Mouse (Mus musculus) heart, adult 8-10 months (tissue): ENCODE measurements around the gene Nlk. TPM values are rescaled to one million over a fixed set of nuclear protein-coding genes. Genes with fewer than 3 reads are reported as not detected.
"Not testable (repeated sequence)": the region's sequence is repeated elsewhere in the genome, so short reads cannot be mapped to it uniquely, and the experiment has no call there.

Source experiments
- DNase-seq: peaks from one replicate; pipeline ENCODE4 v3.0.0; 2022; ENCODE audit warnings: low spot score
- total RNA-seq, 4 experiments: library from RNA; stranded (reverse); gene quantifications; 2 replicates each; pipeline ENCODE4 v1.2.4; 2022

Gene Nlk
- total RNA-seq, 4 experiments from 2014 or later = 11.7 to 15.2 (median 12.4) TPM

GRCm38 (mm10) chr11:78596750-78597149 is 100.4 kb downstream of the Nlk start:
- DNase-seq = no peak

- DNase-seq = no peak
These were observed 101.4 kb downstream of the Nlk start for GRCm38 (mm10) chr11:78595773-78596172.

DNA sequence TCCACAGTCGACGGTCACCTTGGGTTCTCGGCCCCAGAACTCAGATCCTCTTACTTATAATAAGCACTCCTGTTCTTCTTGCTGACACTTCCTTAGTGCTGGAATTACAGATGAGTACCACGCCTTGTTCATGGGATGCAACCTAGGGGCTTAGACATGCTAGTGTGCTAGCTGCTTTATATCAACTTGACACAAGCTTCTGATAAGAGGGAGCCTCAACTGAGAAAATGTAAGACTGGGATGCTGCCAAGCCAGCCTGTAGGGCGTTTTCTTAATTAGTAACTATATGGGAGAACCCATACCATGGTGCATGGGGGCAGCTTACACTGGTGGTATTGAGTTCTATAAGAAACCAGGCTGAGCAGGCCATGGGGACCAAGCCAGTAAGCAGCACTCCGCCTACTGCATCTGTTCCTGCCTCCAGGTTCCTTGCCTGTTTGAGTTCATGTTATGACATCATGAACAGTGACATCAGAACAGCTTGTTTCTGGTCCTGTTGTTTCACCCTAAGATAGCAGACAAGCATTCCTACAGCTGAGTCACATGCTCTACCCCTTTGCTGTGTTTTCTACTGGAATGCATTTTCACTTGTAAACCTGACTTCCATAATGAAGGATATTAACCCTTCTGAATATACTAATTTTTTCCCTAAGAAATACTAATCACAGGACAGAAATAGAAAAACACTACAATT is 102.8 kb downstream of the Nlk start:
- no peak for DNase-seq

DNA sequence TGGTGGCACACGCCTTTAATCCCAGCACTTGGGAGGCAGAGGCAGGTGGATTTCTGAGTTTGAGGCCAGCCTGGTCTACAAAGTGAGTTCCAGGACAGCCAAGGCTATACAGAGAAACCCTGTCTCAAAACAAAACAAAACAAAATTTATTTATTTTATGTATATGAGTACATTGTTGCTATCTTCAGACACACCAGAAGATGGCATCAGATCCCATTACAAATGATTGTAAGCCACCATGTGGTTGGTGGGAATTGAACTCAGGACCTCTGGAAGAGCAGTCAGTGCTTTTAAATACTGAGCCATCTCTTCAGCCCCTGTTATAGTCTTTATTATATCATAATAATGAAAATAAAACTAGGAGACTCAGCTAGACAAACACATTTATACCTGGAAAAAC is 109.5 kb downstream of the Nlk start:
- DNase-seq = not testable (repeated sequence)

DNA sequence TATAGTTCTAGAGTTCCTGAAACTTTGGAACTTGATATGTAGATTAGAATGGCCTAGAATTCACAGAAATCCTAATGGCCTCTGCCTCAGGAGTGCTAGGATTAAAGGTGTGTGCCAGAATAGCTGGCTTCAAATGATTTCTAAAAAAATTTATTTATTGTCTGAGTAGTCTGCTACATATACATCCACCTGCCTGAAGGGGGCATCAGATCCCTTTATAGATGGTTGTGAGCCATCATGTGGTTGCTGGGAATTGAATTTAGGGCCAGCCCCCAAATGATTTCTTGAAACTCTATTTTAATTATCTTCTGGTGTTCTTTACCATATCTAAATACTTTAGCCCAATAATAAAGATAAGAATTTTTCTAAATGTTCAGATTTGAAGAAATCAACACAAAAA is 111.1 kb downstream of the Nlk start:
- DNase-seq = no peak

GRCm38 (mm10) chr11:78582848-78583247 is 114.3 kb downstream of the Nlk start:
- no peak for DNase-seq

DNA sequence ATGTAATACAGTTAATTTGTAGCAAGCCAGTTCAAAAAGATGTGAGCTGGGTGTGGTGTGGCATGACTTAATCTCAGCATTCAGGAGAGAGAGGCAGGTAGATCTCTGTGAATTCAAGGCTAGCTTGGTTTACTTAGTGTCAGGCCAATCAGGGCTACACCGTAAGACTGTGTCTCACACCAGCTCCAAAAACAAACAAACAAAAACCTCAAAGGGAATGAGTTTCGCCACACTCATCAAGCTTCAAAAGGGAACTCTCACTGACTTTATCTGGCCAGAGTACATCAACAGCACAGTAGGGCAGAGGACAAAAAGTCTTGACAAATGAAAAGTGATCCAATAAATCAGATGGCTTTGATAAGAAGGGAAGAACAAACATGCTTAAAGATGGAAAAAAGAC is 122.2 kb downstream of the Nlk start:
- no peak for DNase-seq

- no peak for DNase-seq
These were observed 122.6 kb downstream of the Nlk start for GRCm38 (mm10) chr11:78574536-78574935.

DNA sequence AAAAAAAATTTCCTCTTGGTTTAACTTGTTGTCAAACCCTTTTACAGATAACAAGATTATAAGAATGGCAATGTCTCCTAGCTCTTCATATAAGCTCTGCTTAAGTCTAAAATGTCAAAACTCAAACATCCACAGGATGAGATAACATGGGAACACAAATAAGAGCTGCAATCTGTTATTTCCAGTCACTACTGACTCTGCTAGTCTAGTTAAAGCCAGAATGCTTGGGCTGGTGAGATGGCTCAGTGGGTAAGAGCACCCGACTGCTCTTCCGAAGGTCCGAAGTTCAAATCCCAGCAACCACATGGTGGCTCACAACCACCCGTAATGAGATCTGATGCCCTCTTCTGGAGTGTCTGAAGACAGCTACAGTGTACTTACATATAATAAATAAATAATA is 123.1 kb downstream of the Nlk start:
- DNase-seq = not testable (repeated sequence)

- DNase-seq = no peak
These were observed 125.3 kb downstream of the Nlk start for GRCm38 (mm10) chr11:78571854-78572253.

DNA sequence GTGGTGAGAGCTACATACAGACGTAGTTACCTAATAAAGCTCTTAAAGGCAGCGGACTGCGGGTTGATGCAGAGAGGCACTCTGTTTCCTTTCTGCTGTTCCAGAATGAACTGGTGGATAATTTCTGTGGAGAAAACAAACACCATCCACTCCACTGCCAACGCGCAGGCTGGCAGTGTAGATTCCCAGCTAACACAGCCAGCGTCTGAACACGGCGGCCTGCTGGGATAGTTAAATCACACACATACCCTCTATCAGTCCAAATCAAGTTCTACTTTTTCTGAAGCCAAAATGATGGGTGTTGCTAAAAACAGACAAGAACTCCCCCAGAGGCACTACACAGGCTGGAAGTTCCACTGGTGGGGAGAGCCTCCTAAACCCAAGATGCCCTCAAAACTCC is 125.7 kb downstream of the Nlk start:
- no peak for DNase-seq

GRCm38 (mm10) chr11:78569806-78570205 is 127.4 kb downstream of the Nlk start:
- DNase-seq = no peak

DNA sequence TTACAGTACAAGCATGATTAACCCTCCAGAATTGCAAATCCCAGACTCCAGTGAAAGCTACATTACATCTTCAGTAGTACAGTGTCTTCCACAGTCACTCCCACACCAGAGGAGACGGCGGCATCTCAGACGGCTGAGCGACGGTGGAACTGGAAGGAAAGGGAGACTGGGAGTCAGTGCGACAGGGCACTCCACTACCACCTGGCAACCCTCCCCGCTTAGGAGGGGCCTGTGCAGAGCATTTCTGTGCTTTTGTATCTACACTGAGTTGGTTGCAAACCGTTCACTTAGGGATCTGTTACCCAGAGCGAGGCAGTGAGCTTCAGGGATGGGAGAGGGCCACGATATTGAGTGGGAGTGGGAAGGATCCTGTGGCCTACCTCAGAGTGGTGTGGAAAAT is 128.3 kb downstream of the Nlk start:
- no peak for DNase-seq

- no peak for DNase-seq
These were observed 129.6 kb downstream of the Nlk start for GRCm38 (mm10) chr11:78567614-78568013.

GRCm38 (mm10) chr11:78566775-78567174 is 130.4 kb downstream of the Nlk start:
- peak; percentile 82 for DNase-seq

GRCm38 (mm10) chr11:78560447-78560846 is 136.7 kb downstream of the Nlk start:
- peak; percentile 69 for DNase-seq

DNA sequence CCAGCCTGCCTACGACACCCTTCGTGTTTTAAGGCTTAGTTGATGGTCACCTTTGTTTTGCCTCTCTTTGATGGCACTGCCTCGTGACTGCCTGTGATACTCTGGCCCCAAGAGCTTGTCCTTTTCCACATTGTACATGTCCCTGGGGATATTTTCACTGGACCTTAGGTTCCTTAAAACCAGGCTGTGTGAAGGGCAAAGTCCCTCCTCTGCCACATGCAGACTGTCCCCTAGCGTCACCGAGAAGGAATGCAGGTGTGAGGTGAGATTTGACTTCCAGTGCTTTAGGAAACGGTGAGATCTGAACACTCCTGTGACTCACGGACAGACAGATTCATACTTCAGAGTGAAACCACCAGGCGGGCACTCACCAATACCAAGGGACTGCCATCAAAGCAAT is 139.9 kb downstream of the Nlk start:
- DNase-seq = no peak

- DNase-seq = no peak
These were observed 141.1 kb downstream of the Nlk start for GRCm38 (mm10) chr11:78556070-78556469.

DNA sequence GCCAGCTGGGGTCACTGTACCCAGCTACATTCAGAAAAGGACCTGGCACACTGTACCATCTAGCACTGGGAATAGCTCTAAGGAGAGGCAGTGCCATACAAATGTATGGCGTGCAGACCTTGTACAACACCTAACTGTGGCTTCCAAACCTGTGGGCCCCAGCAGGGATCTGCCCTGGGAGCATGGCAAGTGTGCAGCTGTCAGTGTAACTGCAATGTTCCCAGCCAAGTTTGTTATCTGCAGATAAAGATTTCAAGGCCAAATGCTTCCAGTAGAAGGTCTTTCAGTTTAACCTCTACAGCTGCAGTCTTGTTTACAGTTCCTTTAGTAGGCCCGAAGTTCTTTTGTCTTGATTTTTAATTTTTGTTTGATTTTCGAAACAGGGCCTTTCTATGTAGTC is 141.6 kb downstream of the Nlk start:
- DNase-seq = no peak

DNA sequence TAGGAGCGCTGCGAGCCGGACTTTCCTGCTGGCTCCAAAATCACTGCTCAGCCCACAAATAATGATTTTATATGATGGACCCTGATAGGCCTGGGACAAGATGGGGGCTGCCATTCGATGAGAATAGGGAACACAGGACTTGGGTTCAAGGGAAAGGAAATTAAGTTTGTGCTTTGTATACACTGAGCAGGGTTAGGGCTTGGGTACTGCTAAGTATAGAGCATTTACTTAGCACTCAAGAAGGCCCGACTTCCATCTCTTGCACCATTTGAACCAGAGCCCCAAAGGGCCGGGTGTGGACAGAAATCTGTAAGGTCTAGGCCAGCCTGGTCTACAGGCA is 146.1 kb downstream of the Nlk start:
- DNase-seq = no peak

DNA sequence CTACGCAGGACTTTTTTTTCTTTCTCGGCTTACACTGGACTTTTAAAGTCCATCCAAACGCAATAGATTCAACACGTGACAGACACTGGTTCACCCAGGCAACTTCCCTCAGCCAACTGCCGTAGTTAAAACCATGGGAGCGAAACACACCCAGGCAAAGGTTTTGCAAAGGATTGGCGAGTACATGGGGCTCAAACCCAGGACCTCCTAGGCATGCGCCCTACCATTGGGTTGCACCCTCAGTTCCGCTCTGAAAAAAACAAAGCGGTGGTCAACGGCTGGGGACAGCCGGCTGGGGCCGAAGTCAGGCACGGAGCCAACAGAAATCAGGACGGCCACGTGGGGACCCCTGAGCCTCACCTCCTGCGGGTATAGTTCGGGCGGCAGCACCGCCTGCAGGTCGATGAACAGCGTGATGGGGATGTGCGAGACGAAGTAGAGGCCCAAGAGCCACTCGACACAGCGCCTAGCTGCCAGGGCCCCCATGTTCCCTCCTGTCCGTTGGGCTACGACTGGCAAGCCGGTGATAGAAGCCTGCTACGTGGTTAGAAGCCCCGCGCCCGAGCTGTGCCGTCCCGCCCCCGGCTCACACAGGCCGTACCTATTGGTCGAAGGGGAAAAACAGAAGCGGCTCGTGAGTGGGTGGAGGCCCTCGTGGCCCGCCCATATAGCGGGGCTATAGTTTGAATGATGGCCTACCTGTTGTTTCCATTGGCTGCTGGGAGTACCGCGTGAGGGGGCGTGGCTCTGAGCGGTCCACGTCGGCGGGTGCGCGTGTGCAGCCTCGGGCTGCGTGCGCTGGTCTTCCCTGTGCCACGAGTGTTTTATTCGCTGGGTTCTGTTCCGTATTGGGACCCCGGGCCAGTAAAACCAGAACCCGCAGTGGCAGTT is 146.8 kb downstream of the Nlk start, which contains the start of gene Tmem97:
Gene Tmem97 (minus strand): TSS at position 610 of the 891 bp plus-strand sequence.
- DNase-seq = peak; percentile 95

- no peak for DNase-seq
These were observed 147.6 kb downstream of the Nlk start for GRCm38 (mm10) chr11:78549491-78549987.
